Mouse (Mus musculus): ENCODE measurements around the gene Rnf103. TPM values are rescaled to one million over a fixed set of nuclear protein-coding genes. Genes with fewer than 3 reads are reported as not detected.
"Not testable (repeated sequence)": the region's sequence is repeated elsewhere in the genome, so short reads cannot be mapped to it uniquely, and the experiment has no call there.

Rnf103 gene
- 20.7 and 21.2 TPM in 2 replicates for polyA plus RNA-seq (2014; fragmentation: Nextera tagmentation; extraction: Ambion mirVana)

- Histone ChIP-seq H3K4me3 (ENCODE audit: low read depth, low read length) (peak within 1 kb of the TSS; percentile 85), H3K36me3 (ENCODE audit: control insufficient read depth, insufficient read depth, low read length) (peaks cover 14% of the 10 kb centered on the region; the same call in 1 of the 2 replicates), H3K4me2 (ENCODE audit: low read depth, low read length) (peak within 1 kb of the TSS; percentile 80), H3K9me3 (ENCODE audit: control insufficient read depth, low read length) (no peaks in the 10 kb centered on the region), H3K9ac (ENCODE audit: low read depth, low read length) (peak within 1 kb of the TSS; percentile 99), H3K27me3 (replicated peaks; ENCODE audit: control insufficient read depth, insufficient read depth, low read length) (no peaks in the 10 kb centered on the region), H3K4me1 (ENCODE audit: control insufficient read depth, insufficient read depth, low read length) (peaks cover 18% of the 10 kb centered on the region), H3K27ac (replicated peaks; ENCODE audit: low read depth, low read length) (peak within 1 kb of the TSS; percentile 99)
- ATAC-seq (ENCODE audit: low read depth) (peak; percentile 98), DNase-seq (ENCODE audit: low spot score) (peak; percentile 96)
- WGBS = 2% methylated on average over 25 of the region's 79 CpGs
Measured at GRCm38 (mm10) chr6:71493675-71494340, at the start of gene Rnf103. Gene Rnf103 (plus strand): TSS chr6:71493894.

GRCm38 (mm10) chr6:71444756-71445155, 48.9 kb upstream of the Rnf103 start:
- 44% methylated on average over 1 of the region's 1 CpGs for WGBS
- no peaks in the 10 kb centered on the region for H3K36me3 ChIP-seq (ENCODE audit: control insufficient read depth, insufficient read depth, low read length)
- H3K4me1 ChIP-seq (ENCODE audit: control insufficient read depth, insufficient read depth, low read length) = 0 out of 2 replicates have a peak, but pooled peaks cover 6% of the 10 kb centered on the region
- H3K9me3 ChIP-seq (ENCODE audit: control insufficient read depth, low read length) = no peaks in the 10 kb centered on the region
- no peak overlapping the region for H3K27ac ChIP-seq (replicated peaks; ENCODE audit: low read depth, low read length)
- H3K27me3 ChIP-seq (replicated peaks; ENCODE audit: control insufficient read depth, insufficient read depth, low read length) = no peaks in the 10 kb centered on the region
- no peak for ATAC-seq (ENCODE audit: low read depth)
- no peak overlapping the region for H3K4me3 ChIP-seq (ENCODE audit: low read depth, low read length)
- peak; percentile 44 for DNase-seq (ENCODE audit: low spot score)
- H3K4me2 ChIP-seq (ENCODE audit: low read depth, low read length) = no peak overlapping the region
- H3K9ac ChIP-seq (ENCODE audit: low read depth, low read length) = no peak overlapping the region

- Histone ChIP-seq H3K4me1 (ENCODE audit: control insufficient read depth, insufficient read depth, low read length) (0 out of 2 replicates have a peak, but pooled peaks cover 6% of the 10 kb centered on the region), H3K9ac (ENCODE audit: low read depth, low read length) (no peak overlapping the region), H3K4me2 (ENCODE audit: low read depth, low read length) (no peak overlapping the region), H3K27ac (replicated peaks; ENCODE audit: low read depth, low read length) (no peak overlapping the region), H3K36me3 (ENCODE audit: control insufficient read depth, insufficient read depth, low read length) (no peaks in the 10 kb centered on the region), H3K9me3 (ENCODE audit: control insufficient read depth, low read length) (no peaks in the 10 kb centered on the region), H3K27me3 (replicated peaks; ENCODE audit: control insufficient read depth, insufficient read depth, low read length) (no peaks in the 10 kb centered on the region), H3K4me3 (ENCODE audit: low read depth, low read length) (no peak overlapping the region)
- no peak for ATAC-seq (ENCODE audit: low read depth)
- 80% methylated on average over 6 of the region's 6 CpGs for WGBS
- no peak for DNase-seq (ENCODE audit: low spot score)
Measured at GRCm38 (mm10) chr6:71445560-71445959, 48.1 kb upstream of the Rnf103 start.

- DNase-seq (ENCODE audit: low spot score) = no peak
- ATAC-seq (ENCODE audit: low read depth) = no peak
- 56% methylated on average over 2 of the region's 2 CpGs for WGBS
- H3K4me1 ChIP-seq (ENCODE audit: control insufficient read depth, insufficient read depth, low read length) = no peaks in the 10 kb centered on the region
- H3K4me3 ChIP-seq (ENCODE audit: low read depth, low read length) = no peak overlapping the region
- H3K27me3 ChIP-seq (replicated peaks; ENCODE audit: control insufficient read depth, insufficient read depth, low read length) = no peaks in the 10 kb centered on the region
- no peak overlapping the region for H3K4me2 ChIP-seq (ENCODE audit: low read depth, low read length)
- no peak overlapping the region for H3K9ac ChIP-seq (ENCODE audit: low read depth, low read length)
- no peaks in the 10 kb centered on the region for H3K9me3 ChIP-seq (ENCODE audit: control insufficient read depth, low read length)
- no peak overlapping the region for H3K27ac ChIP-seq (replicated peaks; ENCODE audit: low read depth, low read length)
- H3K36me3 ChIP-seq (ENCODE audit: control insufficient read depth, insufficient read depth, low read length) = no peaks in the 10 kb centered on the region
Measured at GRCm38 (mm10) chr6:71452792-71453191, 40.9 kb upstream of the Rnf103 start.

GRCm38 (mm10) chr6:71453983-71454739, 39.5 kb upstream of the Rnf103 start:
- not testable (repeated sequence) for H3K4me2 ChIP-seq (ENCODE audit: low read depth, low read length); ATAC-seq (ENCODE audit: low read depth); H3K4me3 ChIP-seq (ENCODE audit: low read depth, low read length)

GRCm38 (mm10) chr6:71457956-71458608, 35.6 kb upstream of the Rnf103 start:
- ATAC-seq (ENCODE audit: low read depth) = no peak
- no peak overlapping the region for H3K27ac ChIP-seq (replicated peaks; ENCODE audit: low read depth, low read length)
- H3K36me3 ChIP-seq (ENCODE audit: control insufficient read depth, insufficient read depth, low read length) = no peaks in the 10 kb centered on the region
- DNase-seq (ENCODE audit: low spot score) = no peak
- no peaks in the 10 kb centered on the region for H3K4me1 ChIP-seq (ENCODE audit: control insufficient read depth, insufficient read depth, low read length)
- H3K4me3 ChIP-seq (ENCODE audit: low read depth, low read length) = no peak overlapping the region
- H3K27me3 ChIP-seq (replicated peaks; ENCODE audit: control insufficient read depth, insufficient read depth, low read length) = no peaks in the 10 kb centered on the region
- H3K9ac ChIP-seq (ENCODE audit: low read depth, low read length) = no peak overlapping the region
- H3K9me3 ChIP-seq (ENCODE audit: control insufficient read depth, low read length) = no peaks in the 10 kb centered on the region
- no peak overlapping the region for H3K4me2 ChIP-seq (ENCODE audit: low read depth, low read length)
- WGBS = 61% methylated on average over 8 of the region's 8 CpGs

More at GRCm38 (mm10) chr6:71453983-71454739, 39.5 kb upstream of the Rnf103 start:
- H3K9me3 ChIP-seq (ENCODE audit: control insufficient read depth, low read length); H3K9ac ChIP-seq (ENCODE audit: low read depth, low read length); H3K4me1 ChIP-seq (ENCODE audit: control insufficient read depth, insufficient read depth, low read length); DNase-seq (ENCODE audit: low spot score); H3K27ac ChIP-seq (replicated peaks; ENCODE audit: low read depth, low read length); H3K36me3 ChIP-seq (ENCODE audit: control insufficient read depth, insufficient read depth, low read length); H3K27me3 ChIP-seq (replicated peaks; ENCODE audit: control insufficient read depth, insufficient read depth, low read length): not testable (repeated sequence)

- Histone ChIP-seq H3K36me3 (ENCODE audit: control insufficient read depth, insufficient read depth, low read length) (no peaks in the 10 kb centered on the region), H3K27me3 (replicated peaks; ENCODE audit: control insufficient read depth, insufficient read depth, low read length) (no peaks in the 10 kb centered on the region), H3K9me3 (ENCODE audit: control insufficient read depth, low read length) (no peaks in the 10 kb centered on the region), H3K4me3 (ENCODE audit: low read depth, low read length) (no peak overlapping the region), H3K4me2 (ENCODE audit: low read depth, low read length) (no peak overlapping the region), H3K9ac (ENCODE audit: low read depth, low read length) (no peak overlapping the region), H3K27ac (replicated peaks; ENCODE audit: low read depth, low read length) (no peak overlapping the region), H3K4me1 (ENCODE audit: control insufficient read depth, insufficient read depth, low read length) (no peaks in the 10 kb centered on the region)
- 74% methylated on average over 3 of the region's 3 CpGs for WGBS
- DNase-seq (ENCODE audit: low spot score) (no peak), ATAC-seq (ENCODE audit: low read depth) (no peak)
Measured at GRCm38 (mm10) chr6:71465146-71465545, 28.5 kb upstream of the Rnf103 start.

- H3K27me3 ChIP-seq (replicated peaks; ENCODE audit: control insufficient read depth, insufficient read depth, low read length) = no peaks in the 10 kb centered on the region
- no peak for DNase-seq (ENCODE audit: low spot score)
- WGBS = 83% methylated on average over 4 of the region's 4 CpGs
Measured at GRCm38 (mm10) chr6:71467766-71468165, 25.9 kb upstream of the Rnf103 start.

More at GRCm38 (mm10) chr6:71467766-71468165, 25.9 kb upstream of the Rnf103 start:
- Histone ChIP-seq H3K9me3 (ENCODE audit: control insufficient read depth, low read length) (no peaks in the 10 kb centered on the region), H3K4me1 (ENCODE audit: control insufficient read depth, insufficient read depth, low read length) (no peaks in the 10 kb centered on the region), H3K4me2 (ENCODE audit: low read depth, low read length) (no peak overlapping the region), H3K27ac (replicated peaks; ENCODE audit: low read depth, low read length) (no peak overlapping the region), H3K9ac (ENCODE audit: low read depth, low read length) (no peak overlapping the region), H3K4me3 (ENCODE audit: low read depth, low read length) (no peak overlapping the region), H3K36me3 (ENCODE audit: control insufficient read depth, insufficient read depth, low read length) (no peaks in the 10 kb centered on the region)
- no peak for ATAC-seq (ENCODE audit: low read depth)
